In genomic region chr10:84958597-84958996, GRCm38 (mm10) we compare ENCODE assay signal across 24 mouse cellular contexts.
"Had no signal": no experiment of that assay in that cellular context is flagged by ENCODE, and none has a peak within 500 bp of the region (broad histone marks: within the 10 kb centered on the region; RNA-seq: fewer than 3 reads in every experiment).

No protein-coding gene starts in this region.

- H3K9me3 ChIP-seq: heart, embryonic 10.5 days; heart, embryonic 13.5 days; heart, embryonic 15.5 days; hindbrain, embryonic 13.5 days; hindbrain, embryonic 15.5 days; limb, embryonic 10.5 days; limb, embryonic 12.5 days had no signal

- DNase-seq: gastrocnemius, adult 2 months; gastrocnemius, postnatal 10 days; gastrocnemius, postnatal 25 days; heart, adult 18-20 months; heart, postnatal 14 days; heart, postnatal 36 days; kidney, adult 18-20 months; kidney, adult 8-10 months; kidney, postnatal 10 days; kidney, postnatal 25 days; kidney, postnatal 4 days; liver had no signal

- H3K9ac ChIP-seq: heart, embryonic 13.5 days; heart, embryonic 15.5 days; hindbrain, embryonic 13.5 days; hindbrain, embryonic 15.5 days; limb, embryonic 12.5 days had no signal

- ATAC-seq: hindbrain, postnatal 0 days; intestine, embryonic 16.5 days had no signal

- H3K27me3 ChIP-seq: heart, embryonic 13.5 days; heart, embryonic 15.5 days; hindbrain, embryonic 13.5 days; hindbrain, embryonic 15.5 days; limb, embryonic 12.5 days had no signal

- H3K4me2 ChIP-seq: heart, embryonic 13.5 days; heart, embryonic 15.5 days; hindbrain, embryonic 13.5 days; hindbrain, embryonic 15.5 days; limb, embryonic 12.5 days; liver, embryonic 11.5 days had no signal

- H3K27ac ChIP-seq: gastrocnemius, adult 2 months; heart, embryonic 10.5 days; heart, embryonic 13.5 days; heart, embryonic 15.5 days; hindbrain, embryonic 13.5 days; hindbrain, embryonic 15.5 days; hindbrain, postnatal 0 days; layer of hippocampus, adult 2 months; left cerebral cortex, adult 2 months; limb, embryonic 10.5 days; limb, embryonic 12.5 days had no signal

- H3K4me1 ChIP-seq: limb, embryonic 10.5 days; limb, embryonic 12.5 days had no signal

- H3K4me3 ChIP-seq: gastrocnemius, adult 2 months; heart, embryonic 10.5 days; heart, embryonic 13.5 days; heart, embryonic 15.5 days; hindbrain, embryonic 13.5 days; hindbrain, embryonic 15.5 days; layer of hippocampus, adult 2 months; left cerebral cortex, adult 2 months; limb, embryonic 10.5 days; limb, embryonic 12.5 days had no signal
